Mouse (Mus musculus) cortical plate, adult 2 months (tissue): ENCODE results near the gene Tex30. TPM values are rescaled to one million over a fixed set of nuclear protein-coding genes. Genes with fewer than 3 reads are reported as not detected.
A peak's percentile ranks its signal among the peaks of the same experiment; 100 is the strongest.
"Not testable (repeated sequence)": the region's sequence is repeated elsewhere in the genome, so short reads cannot be mapped to it uniquely, and the experiment has no call there.

Experiments
- H3K27ac ChIP-seq: fragments of 200-500 bp; 2 replicates; pipeline ENCODE4 v1.5.1; 2012; ENCODE audit warnings: low read length, control low read depth, inconsistent platforms; ENCODE audit not compliant: insufficient read depth
- H3K4me1 ChIP-seq: fragments of 200-500 bp; 2 replicates; pipeline ENCODE4 v1.6.1; 2011; ENCODE audit warnings: low read length; ENCODE audit not compliant: control insufficient read depth, insufficient read depth
- H3K4me3 ChIP-seq: fragments of 200-500 bp; 2 replicates; pipeline ENCODE4 v1.5.1; 2011; ENCODE audit warnings: mild to moderate bottlenecking, low read length, control low read depth; ENCODE audit not compliant: insufficient read depth
- CTCF ChIP-seq: fragments of 200-500 bp; IDR thresholded peaks from 2 replicates; pipeline ENCODE4 v1.5.1; 2011; ENCODE audit warnings: mild to moderate bottlenecking, control low read depth, low read length; ENCODE audit not compliant: insufficient read depth; ENCODE audit errors: extremely low read depth
- POLR2A ChIP-seq: fragments of 200-500 bp; IDR thresholded peaks from 2 replicates; pipeline ENCODE4 v1.6.1; 2011; ENCODE audit warnings: mild to moderate bottlenecking, low read length, control low read depth; ENCODE audit not compliant: insufficient read depth; ENCODE audit errors: extremely low read depth
- polyA plus RNA-seq: library from polyadenylated mRNA; depleted of rRNA; stranded (reverse); fragments of >200 nt; gene quantifications from 2 replicates; pipeline ENCODE4 v1.2.3, GENCODE M21; 2012; rRNA removed

The Tex30 gene
- polyA plus RNA-seq, 1 experiment: 6.6 TPM

DNA sequence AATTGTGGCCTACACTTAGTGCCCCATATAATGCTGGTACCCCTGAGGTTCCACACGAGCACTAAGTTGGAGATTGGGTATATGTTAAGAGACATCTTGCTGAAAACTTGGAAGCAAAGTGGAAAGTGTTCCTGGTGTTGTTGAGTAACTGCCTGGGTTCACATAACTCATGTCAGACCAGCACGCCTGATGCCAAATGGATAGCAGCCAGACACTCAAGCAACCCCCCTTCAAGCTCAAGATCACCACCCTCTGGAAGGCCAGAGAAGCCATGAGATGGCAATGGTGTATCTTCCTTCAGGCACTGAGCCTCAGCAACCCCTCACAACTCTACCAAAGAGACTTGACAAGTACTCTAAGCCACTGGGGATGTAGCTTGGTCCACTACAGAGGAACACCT lies 55.7 kb downstream of the Tex30 start:
- Histone ChIP-seq H3K4me1 (peaks cover 2% of the 10 kb centered on the region; the same call in 1 of the 2 replicates), H3K4me3 (no peak overlapping the region), H3K27ac (no peak overlapping the region)
- TF ChIP-seq POLR2A (no peak), CTCF (no peak)

GRCm38 (mm10) chr1:44045689-44046088 lies 56.6 kb downstream of the Tex30 start:
- not testable (repeated sequence) for H3K4me3 ChIP-seq, H3K27ac ChIP-seq, H3K4me1 ChIP-seq

GRCm38 (mm10) chr1:44042555-44042915 lies 59.7 kb downstream of the Tex30 start:
- TF ChIP-seq POLR2A (no peak), CTCF (no peak)
- Histone ChIP-seq H3K4me1 (peaks cover 2% of the 10 kb centered on the region; the same call in 1 of the 2 replicates), H3K27ac (no peak overlapping the region), H3K4me3 (peak overlapping the region; percentile 40)

- Histone ChIP-seq H3K4me3 (peak overlapping the region; percentile 40), H3K4me1 (peaks cover 2% of the 10 kb centered on the region; the same call in 1 of the 2 replicates), H3K27ac (no peak overlapping the region)
- TF ChIP-seq POLR2A (no peak), CTCF (peak; percentile 66)
These were observed 60.3 kb downstream of the Tex30 start for GRCm38 (mm10) chr1:44041797-44042554.

Other genes starting within 250 kb of the Tex30 start
- gene Tpp2, start 168.8 kb downstream of the Tex30 start, polyA plus RNA-seq: 25.8 and 25.9 TPM in 2 replicates
- gene Mettl21c, start 82.4 kb downstream of the Tex30 start, polyA plus RNA-seq: 0.02 and 0.08 TPM in 2 replicates
- not detected in 2 replicates for gene Gm8251, start 40.5 kb downstream of the Tex30 start, polyA plus RNA-seq
- gene Kdelc1, start 16.4 kb upstream of the Tex30 start, polyA plus RNA-seq: 13.8 and 14.8 TPM in 2 replicates
- 11.8 and 13.1 TPM in 2 replicates for gene Bivm, start 16.5 kb upstream of the Tex30 start, polyA plus RNA-seq
- gene Ercc5, start 45.3 kb upstream of the Tex30 start, polyA plus RNA-seq: 18.7 and 20.2 TPM in 2 replicates
- 0.08 TPM in 1 of 2 replicates, not detected in the other for gene Mettl21e, start 116.5 kb upstream of the Tex30 start, polyA plus RNA-seq